Mouse (Mus musculus): ENCODE data around the gene Sars2.

- TF ChIP-seq CTCF (IDR thresholded peaks at IDR 0.05; ENCODE audit: borderline replicate concordance, insufficient read depth, low read length) (no peak), POLR2A (IDR thresholded peaks at IDR 0.05; ENCODE audit: low read depth, low read length) (no peak)
Observed at GRCm38 (mm10) chr7:28799994-28800393, 58.2 kb downstream of the Sars2 start.
